Mouse (Mus musculus) spleen, adult 2 months (tissue): Measurements from ENCODE around the gene Tssk3.

Experiments used
- CTCF ChIP-seq: fragments of 200-500 bp; IDR thresholded peaks from 2 replicates; pipeline ENCODE4 v1.5.1; 2011; ENCODE audit warnings: mild to moderate bottlenecking, inconsistent platforms; ENCODE audit not compliant: insufficient read depth, insufficient read length, insufficient replicate concordance; ENCODE audit errors: extremely low read depth
- POLR2A ChIP-seq: fragments of 200-500 bp; IDR thresholded peaks from 2 replicates; pipeline ENCODE4 v1.6.1; 2011; ENCODE audit warnings: low read depth, low read length, inconsistent platforms

- TF ChIP-seq CTCF (no peak), POLR2A (no peak)
These were observed 26.1 kb upstream of the Tssk3 start for GRCm38 (mm10) chr4:129516925-129517324.
